Mouse (Mus musculus) MEL (cell line): ENCODE measurements at regions not wholly inside any gene's neighbourhood (a gene's known extent, or its start where the extent isn't known, plus 50 kb on each side); places are given as distances from the start of the nearest gene placed in this dataset.

ENCODE experiments used
- DNase-seq: peaks from one replicate; pipeline ENCODE4 v3.0.0; 2011; ENCODE audit warnings: low read depth, low spot score
- H3K27ac ChIP-seq: 2 replicates; pipeline ENCODE4 v1.5.1; 2012; ENCODE audit warnings: low read depth, mild to moderate bottlenecking, control low read depth, low read length, moderate library complexity; ENCODE audit not compliant: control insufficient read depth
- H3K27me3 ChIP-seq, 2 experiments: fragments of 150-350 bp in 1 of 2; sonication (generic) in 1 of 2; 2 replicates each; pipeline ENCODE4 v1.6.1; 2012; ENCODE audit warnings: low read length in 2 of 2, mild to moderate bottlenecking in 2 of 2, improper control_type of control experiment in 1 of 2, moderate library complexity in 1 of 2; ENCODE audit not compliant: insufficient read depth in 2 of 2, control insufficient read depth in 1 of 2
- H3K36me3 ChIP-seq, 2 experiments: 2 replicates each; pipeline ENCODE4 v1.6.1; 2012 to 2014; ENCODE audit warnings: low read length in 2 of 2, improper control_type of control experiment in 1 of 2, inconsistent platforms in 1 of 2, mild to moderate bottlenecking in 1 of 2; ENCODE audit not compliant: insufficient read depth in 2 of 2, control insufficient read depth in 1 of 2
- H3K4me1 ChIP-seq, 2 experiments: fragments of 150-350 bp in 1 of 2; sonication (generic) in 1 of 2; 2 replicates each; pipeline ENCODE4 v1.6.1; 2012; ENCODE audit warnings: low read length in 2 of 2, improper control_type of control experiment in 1 of 2, mild to moderate bottlenecking in 1 of 2; ENCODE audit not compliant: insufficient read depth in 2 of 2, control insufficient read depth in 1 of 2
- H3K4me3 ChIP-seq, 2 experiments: fragments of 150-350 bp in 1 of 2; sonication (generic) in 1 of 2; 2 replicates each; pipeline ENCODE4 v1.5.1; 2012; ENCODE audit warnings: low read depth in 2 of 2, low read length in 2 of 2, mild to moderate bottlenecking in 2 of 2, moderate library complexity in 2 of 2, control low read depth in 1 of 2, improper control_type of control experiment in 1 of 2; ENCODE audit not compliant: control insufficient read depth in 1 of 2, insufficient read depth in 1 of 2
- H3K79me2 ChIP-seq: 2 replicates; pipeline ENCODE4 v1.6.1; 2012; ENCODE audit warnings: mild to moderate bottlenecking, low read length, moderate library complexity; ENCODE audit not compliant: control insufficient read depth, poor library complexity, insufficient read depth
- H3K9ac ChIP-seq: 2 replicates; pipeline ENCODE4 v1.6.1; 2012; ENCODE audit warnings: low read depth, mild to moderate bottlenecking, control low read depth, low read length, moderate library complexity; ENCODE audit not compliant: control insufficient read depth, poor library complexity, severe bottlenecking
- H3K9me3 ChIP-seq: fragments of 150-350 bp; sonication (generic); replicated peaks from 2 replicates; pipeline ENCODE4 v1.6.1; 2012; ENCODE audit warnings: mild to moderate bottlenecking, low read length, improper control_type of control experiment, moderate library complexity; ENCODE audit not compliant: insufficient read depth
- BHLHE40 ChIP-seq: IDR thresholded peaks from 2 replicates; pipeline ENCODE4 v1.6.1; 2012; ENCODE audit warnings: low read depth, mild to moderate bottlenecking, inconsistent platforms, low read length, improper control_type of control experiment, borderline replicate concordance
- CTCF ChIP-seq, 3 experiments: IDR thresholded peaks in 2 of 3; conservative IDR thresholded peaks in 1 of 3; 2 replicates each; pipeline ENCODE4 v1.5.1; 2011 to 2012; ENCODE audit warnings: low read length in 3 of 3, low read depth in 2 of 3, mild to moderate bottlenecking in 2 of 3, improper control_type of control experiment in 1 of 3, inconsistent platforms in 1 of 3, mixed read lengths in 1 of 3, moderate library complexity in 1 of 3; ENCODE audit not compliant: control insufficient read depth in 1 of 3, insufficient read depth in 1 of 3, poor library complexity in 1 of 3, severe bottlenecking in 1 of 3
- EP300 ChIP-seq, 2 experiments: IDR thresholded peaks; 2 replicates each; pipeline ENCODE4 v1.6.1; 2011; ENCODE audit warnings: improper control_type of control experiment in 2 of 2, low read length in 2 of 2, low read depth in 1 of 2, mild to moderate bottlenecking in 1 of 2
- JUND ChIP-seq: IDR thresholded peaks from 2 replicates; pipeline ENCODE4 v1.6.1; 2011; ENCODE audit warnings: low read depth, mild to moderate bottlenecking, improper control_type of control experiment, low read length
- KAT2A ChIP-seq: conservative IDR thresholded peaks from 2 replicates; pipeline ENCODE4 v1.6.1; 2012; ENCODE audit warnings: low read depth, low read length, improper control_type of control experiment, inconsistent platforms
- NELFE ChIP-seq: IDR thresholded peaks from 2 replicates; pipeline ENCODE4 v1.6.1; 2011; ENCODE audit warnings: low read depth, low read length, improper control_type of control experiment
- POLR2AphosphoS2 ChIP-seq: IDR thresholded peaks from 2 replicates; pipeline ENCODE4 v1.6.1; 2011; ENCODE audit warnings: low read length, improper control_type of control experiment
- SIN3A ChIP-seq: IDR thresholded peaks from 2 replicates; pipeline ENCODE4 v1.6.1; 2012; ENCODE audit warnings: low read length, improper control_type of control experiment, inconsistent platforms
- SMC3 ChIP-seq: IDR thresholded peaks from 2 replicates; pipeline ENCODE4 v1.6.1; 2011; ENCODE audit warnings: low read depth, low read length, improper control_type of control experiment
- TBP ChIP-seq: IDR thresholded peaks from 2 replicates; pipeline ENCODE4 v1.8.0; 2011; ENCODE audit warnings: low read depth, low read length, improper control_type of control experiment
- USF1 ChIP-seq: IDR thresholded peaks from 2 replicates; pipeline ENCODE4 v1.6.1; 2014; ENCODE audit warnings: low read depth, mild to moderate bottlenecking, inconsistent platforms, low read length, improper control_type of control experiment, moderate library complexity
- ZC3H11A ChIP-seq: IDR thresholded peaks from 2 replicates; pipeline ENCODE4 v1.6.1; 2012; ENCODE audit warnings: low read depth, mild to moderate bottlenecking, inconsistent platforms, low read length, improper control_type of control experiment
- ZMIZ1 ChIP-seq: IDR thresholded peaks from 2 replicates; pipeline ENCODE4 v1.6.1; 2012; ENCODE audit warnings: low read depth, mild to moderate bottlenecking, inconsistent platforms, low read length, improper control_type of control experiment, moderate library complexity
- ZNF384 ChIP-seq: IDR thresholded peaks from 2 replicates; pipeline ENCODE4 v1.6.1; 2012; ENCODE audit warnings: low read depth, mild to moderate bottlenecking, inconsistent platforms, low read length, improper control_type of control experiment

GRCm38 (mm10) chr3:47180377-47180776 lies 732.4 kb upstream of the Pabpc4l start:
- H3K27ac ChIP-seq = no peak overlapping the region
- peaks cover 0 to 4% of the 10 kb centered on the region in 2 experiments; a peak in 2 of 4 replicates for H3K4me1 ChIP-seq
- H3K27me3 ChIP-seq = no peaks in the 10 kb centered on the region
- H3K9ac ChIP-seq = no peak overlapping the region
- H3K9me3 ChIP-seq = no peaks in the 10 kb centered on the region
- no peak for DNase-seq
- no peak overlapping the region for H3K4me3 ChIP-seq
- no peaks in the 10 kb centered on the region for H3K79me2 ChIP-seq
- H3K36me3 ChIP-seq = no peaks in the 10 kb centered on the region; a peak in 1 of 4 replicates
- TF ChIP-seq POLR2AphosphoS2 = no peak
- no peak for TF ChIP-seq NELFE
- TF ChIP-seq ZC3H11A = no peak
- TF ChIP-seq SMC3 = no peak
- TF ChIP-seq JUND = no peak
- no peak for TF ChIP-seq TBP
- no peak for TF ChIP-seq KAT2A
- TF ChIP-seq EP300 (IDR thresholded peaks at IDR 0.05; ENCODE audit: low read depth in 1 of 2, low read length in 2 of 2) = no peak
- no peak for TF ChIP-seq SIN3A
- TF ChIP-seq BHLHE40 = no peak
- no peak for TF ChIP-seq CTCF (IDR thresholded peaks at IDR 0.05 in 2 of 3, conservative IDR thresholded peaks at IDR 0.05 in 1 of 3; ENCODE audit: control insufficient read depth in 1 of 3, insufficient read depth in 1 of 3, low read depth in 2 of 3, low read length in 3 of 3, poor library complexity in 1 of 3, severe bottlenecking in 1 of 3)
- TF ChIP-seq ZNF384 = no peak
- no peak for TF ChIP-seq USF1
- no peak for TF ChIP-seq ZMIZ1
